Mouse (Mus musculus) liver (tissue): ENCODE measurements around the gene Spty2d1.
A peak's percentile ranks its signal among the peaks of the same experiment; 100 is the strongest.

ENCODE experiments used
- DNase-seq: peaks from one replicate; pipeline ENCODE4 v3.0.0-alpha.2; 2020; ENCODE audit warnings: mixed read lengths

Gene Spty2d1

DNA sequence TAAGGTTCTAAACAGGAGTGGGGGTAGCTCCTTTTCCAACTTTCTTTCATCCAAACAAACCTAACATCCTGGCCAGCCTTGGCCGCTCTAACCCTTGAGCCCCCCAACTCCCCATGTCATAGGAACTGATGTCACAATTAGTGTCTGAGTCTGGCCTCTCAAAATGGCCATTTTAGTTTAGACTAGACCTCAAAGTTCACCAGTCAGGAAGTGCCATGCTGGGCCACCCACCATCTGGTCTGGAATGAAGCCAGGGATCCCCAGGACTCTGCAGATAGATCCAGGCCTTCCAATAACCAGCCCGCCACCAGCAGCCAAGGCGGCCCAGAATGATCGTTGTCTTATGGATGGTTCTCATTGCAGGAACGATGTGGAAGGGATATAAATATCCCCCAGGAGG lies 21.6 kb downstream of the Spty2d1 start:
- DNase-seq: no peak

DNA sequence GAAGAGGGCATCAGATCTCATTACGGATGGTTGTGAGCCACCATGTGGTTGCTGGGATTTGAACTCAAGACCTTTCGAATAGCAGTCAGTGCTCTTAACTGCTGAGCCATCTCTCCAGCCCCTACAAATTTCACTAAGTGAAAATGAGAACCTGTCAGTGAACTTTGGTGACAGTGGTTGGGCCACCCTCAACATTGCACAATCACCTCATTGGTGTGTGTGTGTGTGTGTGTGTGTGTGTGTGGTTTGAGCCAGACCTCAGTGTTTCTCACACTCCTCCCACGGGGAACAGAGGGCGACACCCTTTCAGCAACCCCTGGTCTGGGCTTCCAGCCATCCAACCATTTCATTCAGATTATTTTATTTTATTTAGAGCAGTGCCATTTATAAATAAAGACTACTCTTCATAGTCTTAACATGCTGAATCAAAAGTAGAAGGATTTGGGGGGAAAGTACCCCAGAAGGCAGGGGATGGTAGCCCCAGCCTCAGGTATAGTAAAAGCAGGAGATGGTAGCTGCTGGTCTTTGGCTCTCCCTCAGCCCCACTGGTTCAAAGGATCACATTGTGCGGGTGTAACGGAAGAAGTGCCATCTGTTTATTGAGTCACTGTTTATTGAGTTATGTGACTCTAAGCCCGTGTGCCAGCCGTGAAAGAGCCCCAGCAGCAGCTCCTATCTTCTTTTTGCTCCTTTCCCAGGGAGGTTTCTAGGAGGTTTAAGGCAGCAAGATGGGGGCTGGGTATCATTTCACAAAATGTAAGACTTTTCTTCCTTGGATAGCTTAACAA lies 22.3 kb downstream of the Spty2d1 start:
- no peak for DNase-seq

DNA sequence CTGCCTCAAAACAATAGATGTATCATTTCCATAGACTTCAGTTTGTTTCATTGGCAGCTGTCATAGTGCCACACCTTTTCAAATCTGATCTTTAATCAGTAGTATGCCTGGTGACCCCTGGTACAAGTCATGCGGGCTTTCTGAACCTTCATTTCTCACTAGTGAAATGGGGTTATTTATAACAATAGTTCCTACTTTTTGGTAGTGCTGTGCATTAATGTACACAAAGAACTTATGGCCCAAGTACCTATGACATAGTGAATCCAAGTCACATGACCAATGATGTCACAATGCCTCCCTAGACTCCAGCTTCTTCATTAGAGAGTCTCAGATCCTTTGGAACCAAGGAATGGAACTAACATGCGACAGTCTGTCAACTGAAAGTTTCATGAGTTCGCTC lies 24.9 kb downstream of the Spty2d1 start, which contains the start of gene Gm9999:
TSS of gene Gm9999 (plus strand) at position 301 of the 400 bp plus-strand sequence.
- DNase-seq: no peak

DNA sequence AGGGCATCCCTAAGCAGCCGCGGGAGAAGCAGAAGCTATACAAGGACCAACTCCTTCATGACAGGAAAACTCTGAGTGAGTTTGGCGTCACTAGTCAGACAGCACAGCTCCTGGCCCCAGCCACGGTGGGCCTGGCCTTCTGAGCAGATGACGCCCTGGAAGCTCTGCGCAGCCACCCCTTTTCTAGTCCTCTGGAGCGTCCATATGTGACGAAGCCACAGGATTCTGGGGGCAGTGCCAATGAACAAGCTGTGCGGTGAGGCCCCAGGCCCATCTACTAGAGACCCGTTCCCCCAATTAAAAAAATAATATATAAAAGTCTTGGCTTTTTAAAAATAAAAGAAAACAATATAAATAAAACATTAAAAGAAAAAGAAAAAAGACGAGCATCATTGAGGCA lies 32.8 kb downstream of the Spty2d1 start:
- no peak for DNase-seq

DNA sequence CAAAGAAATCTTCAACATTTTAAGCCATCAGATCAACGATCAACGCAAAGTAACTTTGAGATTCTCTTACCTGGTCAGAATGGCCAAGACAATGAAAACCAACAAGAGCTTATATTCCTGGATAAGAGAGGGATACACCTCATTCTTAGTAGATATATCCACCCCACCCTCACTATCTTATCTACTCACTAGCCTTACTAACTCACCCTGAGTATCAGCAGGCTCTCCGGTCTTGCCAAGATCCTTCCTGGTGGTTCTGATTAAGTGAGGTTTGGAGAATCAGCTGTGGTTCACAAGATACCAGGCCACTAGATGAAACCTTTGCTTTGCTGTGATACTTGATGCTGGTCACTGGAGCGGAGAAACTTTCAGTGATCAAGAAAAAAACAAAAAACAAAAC lies 33.6 kb downstream of the Spty2d1 start:
- no peak for DNase-seq

DNA sequence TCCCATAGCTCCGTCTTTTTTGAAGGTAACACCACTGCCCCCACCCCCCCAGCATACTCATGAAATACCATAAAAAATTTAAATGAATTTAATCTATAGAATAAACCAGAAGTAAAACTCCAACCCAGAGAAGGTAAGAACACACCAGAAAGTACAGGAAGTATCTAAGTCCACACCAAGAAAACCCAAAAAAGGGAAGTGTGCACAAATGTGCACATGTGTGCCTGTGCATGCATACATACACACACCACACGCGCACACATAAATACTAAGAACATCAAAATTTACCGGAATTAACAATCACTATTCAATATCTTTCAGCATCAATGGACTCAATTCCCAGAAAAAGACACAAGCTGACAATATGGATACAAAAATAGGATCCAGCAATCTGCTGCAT lies 38.3 kb downstream of the Spty2d1 start:
- DNase-seq: no peak

DNA sequence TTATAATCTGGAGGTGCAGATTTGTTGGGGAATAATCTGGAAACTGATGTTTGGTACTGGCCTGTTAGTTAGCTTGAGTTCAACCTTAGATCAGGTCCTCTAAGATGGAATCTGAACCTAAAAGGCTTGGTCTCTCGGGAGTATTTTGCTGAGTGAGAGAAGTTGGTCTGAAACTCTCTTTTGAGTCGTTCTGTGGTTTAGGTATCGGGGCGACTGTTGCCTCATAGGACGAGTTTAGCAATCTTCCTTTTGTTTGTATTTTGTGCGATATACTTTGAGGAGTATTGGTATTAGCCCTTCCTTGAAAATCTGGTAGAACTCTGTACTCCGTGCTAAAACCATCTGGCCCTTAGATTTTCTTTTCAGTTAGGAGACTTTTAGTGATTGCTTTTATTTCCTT lies 44.1 kb downstream of the Spty2d1 start:
- no peak for DNase-seq

DNA sequence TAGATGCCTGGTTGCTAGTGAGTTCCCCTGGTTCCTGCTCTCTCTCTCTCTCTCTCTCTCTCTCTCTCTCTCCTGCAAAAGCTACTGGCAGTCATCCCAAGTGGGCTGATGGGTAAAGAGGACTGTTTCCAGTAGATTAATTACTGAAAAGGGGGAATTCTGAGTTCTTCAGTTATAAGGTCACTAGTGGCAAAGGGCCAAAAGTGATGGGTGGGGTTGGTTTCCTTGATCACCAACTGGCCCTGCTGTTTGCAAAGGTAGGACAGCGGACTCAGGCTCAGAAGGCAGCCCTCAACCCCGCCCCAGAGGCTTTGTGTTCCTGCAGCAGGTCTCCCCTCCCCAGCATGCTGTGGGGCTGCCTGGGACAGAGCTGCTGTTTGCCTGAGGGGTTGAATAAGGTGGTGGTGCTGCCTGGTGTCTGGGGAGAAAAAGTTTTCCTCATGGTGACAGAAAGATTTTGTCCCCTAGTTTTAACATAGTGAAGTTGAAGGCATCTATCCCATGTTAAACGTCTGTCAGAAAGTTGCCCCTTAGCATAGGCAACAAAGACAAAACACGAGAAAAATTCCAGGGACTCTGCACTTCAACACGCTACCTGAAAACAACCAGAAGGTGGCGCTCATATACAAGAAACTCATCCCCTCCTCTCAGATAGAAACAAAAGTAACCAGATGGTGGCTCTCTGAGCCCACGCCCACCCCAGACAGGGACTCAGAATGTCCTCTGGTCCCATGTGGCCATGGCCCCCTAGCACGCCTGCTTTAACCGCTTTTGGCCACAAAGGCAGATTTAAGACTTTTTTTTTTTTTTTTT lies 45.2 kb downstream of the Spty2d1 start:
- DNase-seq: peak; percentile 71

DNA sequence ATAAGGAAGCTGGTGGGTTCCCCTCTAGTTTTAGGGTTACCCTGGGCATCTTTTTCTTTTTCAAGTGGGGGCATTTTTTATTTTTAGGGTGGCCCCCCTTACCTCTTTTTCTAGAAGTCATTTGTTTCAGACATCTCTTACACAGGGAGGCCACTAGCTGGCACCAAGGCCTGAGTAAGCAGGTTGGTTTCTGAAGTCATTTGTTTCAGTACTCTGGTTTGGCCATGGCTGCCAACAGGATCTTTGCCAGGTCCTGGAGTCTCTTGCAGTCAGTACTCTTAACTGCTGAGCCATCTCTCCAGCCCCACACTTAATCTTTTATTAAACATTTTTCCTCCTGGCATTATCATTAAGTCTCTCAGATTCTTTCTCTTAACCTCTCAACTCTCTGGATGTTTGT lies 46.1 kb downstream of the Spty2d1 start:
- no peak for DNase-seq

DNA sequence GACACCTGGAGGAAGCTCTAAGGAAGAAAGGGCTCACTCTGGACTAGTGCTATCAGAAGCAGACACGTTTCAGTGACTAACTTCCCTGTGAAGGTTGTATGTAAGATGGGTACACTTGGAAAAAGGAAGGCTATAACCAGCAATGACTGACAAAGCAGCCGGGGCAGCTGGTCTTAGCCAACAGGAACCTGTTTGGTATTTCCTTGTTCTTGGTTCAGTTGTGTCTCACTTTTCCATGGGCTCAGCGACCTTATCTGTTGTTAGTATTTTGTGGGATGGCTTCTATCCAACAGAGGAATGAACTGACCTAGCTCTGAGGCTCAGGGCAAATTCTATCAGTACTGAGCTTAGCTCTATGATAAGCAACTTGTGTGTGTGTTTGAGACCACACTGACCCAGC lies 47.2 kb downstream of the Spty2d1 start:
- no peak for DNase-seq

DNA sequence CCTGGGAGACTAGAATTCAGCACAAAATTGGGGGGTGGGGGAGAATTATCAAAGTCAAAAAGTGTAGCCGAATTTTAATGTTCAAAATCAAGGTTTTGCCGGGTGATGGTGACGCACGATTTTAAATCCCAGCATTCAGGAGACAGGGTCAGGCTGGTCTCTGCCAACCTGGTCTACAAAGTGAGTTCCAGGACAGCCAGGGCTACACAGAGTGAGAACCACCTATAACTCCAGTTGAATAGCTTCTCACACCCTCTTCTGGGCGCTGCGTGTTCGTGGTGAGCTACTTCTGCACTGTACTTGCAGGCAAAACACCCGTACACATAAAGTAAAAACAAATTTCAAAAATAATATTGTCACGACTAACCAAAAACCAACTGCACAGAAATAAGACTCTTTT lies 49.4 kb downstream of the Spty2d1 start:
- DNase-seq: no peak

DNA sequence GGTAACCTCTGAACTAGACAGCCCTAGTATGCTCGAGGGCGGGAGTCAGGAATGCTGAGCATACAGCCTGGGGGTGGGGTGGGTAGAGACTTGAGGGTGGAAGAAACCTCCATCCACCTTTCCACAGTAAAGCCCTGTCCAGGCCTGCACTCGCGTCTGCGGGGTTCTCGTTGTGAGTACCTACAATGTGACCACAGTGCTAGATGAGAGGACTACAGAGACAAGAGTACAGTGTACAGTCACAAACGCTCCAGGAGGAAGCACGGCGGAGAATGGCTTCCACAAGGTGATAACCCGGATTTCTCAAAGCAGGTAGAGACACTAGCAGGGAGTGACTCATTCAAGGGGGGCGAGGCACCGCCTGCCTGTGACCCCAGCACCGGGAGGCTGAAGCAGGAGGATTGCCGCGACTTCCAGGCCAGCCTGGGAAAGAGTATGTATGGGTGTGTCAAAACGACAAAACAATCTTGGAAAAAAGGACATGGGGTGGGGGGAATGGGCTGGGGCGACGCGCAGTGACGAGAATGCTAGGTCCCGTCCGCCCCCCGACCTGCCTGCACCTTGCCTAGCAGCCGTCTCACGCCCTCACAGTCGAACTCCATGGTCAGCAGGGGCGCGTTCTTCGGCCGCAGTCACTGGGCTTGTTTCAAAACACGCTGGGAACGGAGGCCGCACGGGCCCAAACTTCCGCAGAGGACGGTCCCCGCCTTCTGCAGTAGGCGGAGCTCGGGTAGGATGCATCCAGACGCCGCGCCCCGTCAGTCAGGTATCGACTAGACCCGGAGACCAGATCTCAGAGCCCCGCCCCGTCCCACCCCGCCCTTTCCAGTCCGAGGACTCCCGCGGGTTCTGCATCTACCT lies 50.1 kb downstream of the Spty2d1 start, which contains the start of gene Uevld:
TSS of gene Uevld (minus strand) at position 697 of the 861 bp plus-strand sequence.
- peak; percentile 98 for DNase-seq
